Mouse (Mus musculus) fibroblast of lung, adult 2 months (primary cell): ENCODE measurements around the gene Gatad1.
"Not testable (repeated sequence)": the region's sequence is repeated elsewhere in the genome, so short reads cannot be mapped to it uniquely, and the experiment has no call there.

Source experiments
- DNase-seq: peaks from one replicate; pipeline ENCODE4 v3.0.0-alpha.2; 2011; ENCODE audit warnings: low read depth

The Gatad1 gene

DNA sequence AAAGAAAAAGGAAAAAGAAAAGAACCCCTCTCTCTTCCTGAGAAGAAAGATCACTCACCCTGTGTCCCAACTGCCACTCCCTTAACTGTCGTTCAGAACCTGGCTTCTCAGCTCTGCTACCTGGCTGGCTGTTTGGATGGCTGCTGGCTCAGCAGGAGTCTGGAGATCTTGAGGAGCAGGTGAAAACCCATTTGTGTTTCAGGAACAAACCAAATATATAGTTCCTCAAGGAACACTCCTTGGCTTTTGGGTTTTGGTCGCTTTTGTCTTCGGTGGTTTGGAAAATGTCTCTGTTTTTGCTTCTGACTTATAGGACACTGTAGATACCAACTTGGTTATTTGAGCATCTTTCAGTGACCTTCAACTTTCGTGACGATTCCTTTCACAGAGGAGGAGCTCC is at the start of gene Gatad1:
Gene Gatad1 (minus strand): TSS at position 101 of the 400 bp plus-strand sequence.
- no peak for DNase-seq

DNA sequence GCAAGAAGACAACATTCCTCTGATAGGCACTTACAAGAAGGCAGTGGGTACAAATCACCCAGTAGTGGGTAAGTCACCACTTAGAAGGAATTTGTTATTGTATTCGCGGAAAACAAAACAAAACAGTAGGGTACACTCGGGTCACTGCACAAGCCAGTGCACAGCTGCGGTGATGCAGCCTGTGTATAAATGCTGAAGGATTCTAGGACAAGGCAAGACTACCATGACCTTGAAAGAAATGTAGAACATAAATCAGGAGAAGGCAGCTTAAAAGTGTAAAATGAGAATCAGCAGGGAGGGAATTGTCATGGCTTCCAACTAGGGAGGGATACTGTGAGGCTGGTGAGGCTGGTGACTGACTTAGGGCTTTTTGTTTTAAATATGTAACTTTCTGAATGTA is 45.2 kb upstream of the Gatad1 start:
- DNase-seq: no peak

DNA sequence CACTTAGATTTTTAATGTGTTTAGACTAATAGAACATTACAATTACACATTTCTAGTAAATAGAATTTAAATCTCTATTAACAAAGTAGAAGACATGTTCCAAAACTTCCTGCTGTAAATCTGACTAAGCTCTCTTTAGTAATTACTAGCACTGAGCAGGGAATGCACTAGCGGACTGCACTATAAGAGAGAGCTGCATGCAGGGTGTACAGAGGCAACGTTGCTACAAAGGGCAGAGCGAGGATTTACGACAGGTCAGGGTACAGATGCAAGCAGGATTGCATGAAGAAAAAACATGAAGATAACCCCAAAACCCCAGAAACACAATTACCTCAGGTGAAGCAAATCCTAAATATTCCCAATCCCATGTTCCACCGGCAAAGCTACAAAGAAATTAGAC is 43.0 kb upstream of the Gatad1 start:
- DNase-seq: no peak

DNA sequence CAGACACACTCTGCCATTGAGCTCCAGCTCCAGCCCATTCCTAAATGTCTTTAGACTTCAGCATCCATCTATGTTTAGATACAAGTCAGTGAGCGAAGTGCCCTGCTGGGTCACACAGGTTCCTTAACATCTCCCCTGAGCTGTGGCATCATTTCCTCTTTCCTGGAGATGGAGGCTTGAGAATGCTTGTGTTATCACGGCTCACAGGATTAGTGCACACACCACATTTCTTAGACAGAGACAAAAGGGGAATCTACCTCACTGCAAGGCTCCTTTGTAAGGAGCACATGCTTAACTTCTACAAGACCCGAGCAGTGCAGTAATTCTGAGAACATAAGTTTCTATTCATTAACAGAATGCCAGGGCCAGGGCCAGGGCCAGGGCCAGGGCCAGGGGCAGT is 39.0 kb upstream of the Gatad1 start:
- no peak for DNase-seq

DNA sequence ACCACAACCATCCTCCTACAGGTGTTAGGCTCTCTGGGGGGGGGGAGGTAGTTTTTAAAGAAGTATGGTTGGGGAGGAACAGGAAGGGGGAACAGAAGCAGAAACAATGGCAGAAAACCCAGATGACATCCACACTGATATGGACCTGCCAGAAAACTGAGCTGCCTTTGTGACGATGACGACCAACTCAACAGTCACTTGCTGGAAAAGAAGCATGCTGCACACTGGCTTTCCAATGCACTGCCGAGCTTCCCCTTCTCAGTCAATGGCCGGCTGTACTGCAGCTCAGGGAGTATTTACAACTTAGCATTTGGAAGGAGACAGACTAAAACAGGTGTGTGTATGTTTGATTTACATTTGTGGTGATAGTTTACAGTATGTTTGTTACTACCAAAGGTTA is 38.2 kb upstream of the Gatad1 start:
- no peak for DNase-seq

DNA sequence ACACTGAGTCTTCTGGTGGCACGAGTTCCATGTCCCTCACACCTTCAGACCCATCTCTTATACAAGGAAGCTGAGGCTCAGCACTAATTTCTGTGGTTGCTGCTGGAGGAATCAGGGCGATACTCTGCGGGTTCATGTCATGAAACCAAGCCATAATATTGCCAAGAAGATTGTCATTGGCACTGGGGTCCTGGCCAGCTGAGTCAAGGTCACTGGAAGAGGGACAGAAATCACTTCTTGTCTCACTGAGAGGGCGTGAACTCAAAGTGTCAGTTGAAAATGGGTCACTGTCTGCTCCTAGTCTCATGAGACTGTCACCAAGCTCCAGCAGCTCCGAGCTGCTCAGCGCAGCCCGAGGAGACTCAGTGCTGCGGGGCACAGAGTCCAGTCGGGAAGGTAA is 36.0 kb upstream of the Gatad1 start:
- no peak for DNase-seq

DNA sequence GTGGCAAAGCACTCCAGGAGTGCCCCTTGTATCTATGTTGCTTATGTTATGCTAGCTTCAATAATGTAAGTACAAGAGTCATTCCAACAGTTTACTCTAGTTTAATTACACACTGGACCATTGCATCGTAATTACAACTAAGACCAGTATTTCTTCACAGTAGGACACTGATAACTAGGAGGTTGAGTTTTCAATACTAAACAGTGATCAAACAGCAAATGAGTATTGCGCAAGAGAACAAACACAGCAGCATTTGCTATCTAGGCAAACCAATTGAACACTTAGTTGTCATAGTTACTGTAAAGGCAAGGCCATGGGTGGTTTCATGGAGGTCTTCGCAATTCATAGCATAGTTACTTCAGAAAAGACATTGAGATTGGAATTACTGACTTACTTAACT is 34.3 kb upstream of the Gatad1 start:
- DNase-seq: no peak

DNA sequence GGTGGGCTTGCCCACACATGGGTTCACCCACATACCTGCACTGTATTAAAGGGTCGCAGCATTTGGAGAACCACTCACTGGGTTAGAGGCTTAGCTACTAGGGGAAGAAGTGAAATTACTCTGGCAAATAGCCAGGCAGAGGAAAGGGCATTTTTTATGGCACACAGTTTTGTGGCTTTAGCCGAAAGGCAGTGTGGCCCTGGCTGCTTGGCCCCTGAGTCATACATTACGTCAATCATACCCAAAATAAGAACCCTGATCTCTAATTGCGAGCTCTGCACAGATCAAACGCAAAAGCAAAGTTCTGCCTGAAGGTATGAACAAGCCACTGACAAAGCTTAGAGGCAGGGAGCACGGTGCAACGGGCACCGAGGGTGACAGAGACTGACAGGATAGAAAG is 31.3 kb upstream of the Gatad1 start:
- no peak for DNase-seq

DNA sequence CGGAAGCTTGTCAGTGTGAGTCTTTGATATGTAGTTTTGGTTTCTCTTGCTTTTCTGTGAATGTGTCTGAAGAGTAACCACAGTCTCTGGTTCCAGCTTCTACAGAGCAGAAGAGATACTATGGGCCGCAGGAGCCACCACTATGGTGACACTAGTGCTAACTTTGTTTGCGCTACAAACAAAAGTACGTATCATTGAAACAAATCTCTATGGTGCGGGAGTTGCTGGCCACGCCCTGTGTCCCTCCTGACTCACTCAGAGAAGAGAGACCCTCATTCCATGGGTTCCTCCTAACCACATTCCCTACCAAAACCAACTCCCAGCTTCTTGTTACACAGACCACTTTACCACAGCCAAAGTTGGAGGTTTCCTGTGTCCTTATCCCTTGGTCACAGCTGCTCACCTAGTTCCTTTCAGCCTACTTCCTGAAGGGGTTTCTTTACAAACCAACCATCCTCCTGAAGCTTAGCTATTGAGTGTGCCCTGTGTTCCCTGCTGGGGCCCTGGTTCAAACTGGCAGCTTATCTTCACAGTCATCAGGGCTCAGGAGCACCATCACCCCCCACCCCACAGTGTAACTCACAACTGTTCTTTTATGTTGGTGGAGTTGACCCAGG is 13.1 kb upstream of the Gatad1 start:
- no peak for DNase-seq

DNA sequence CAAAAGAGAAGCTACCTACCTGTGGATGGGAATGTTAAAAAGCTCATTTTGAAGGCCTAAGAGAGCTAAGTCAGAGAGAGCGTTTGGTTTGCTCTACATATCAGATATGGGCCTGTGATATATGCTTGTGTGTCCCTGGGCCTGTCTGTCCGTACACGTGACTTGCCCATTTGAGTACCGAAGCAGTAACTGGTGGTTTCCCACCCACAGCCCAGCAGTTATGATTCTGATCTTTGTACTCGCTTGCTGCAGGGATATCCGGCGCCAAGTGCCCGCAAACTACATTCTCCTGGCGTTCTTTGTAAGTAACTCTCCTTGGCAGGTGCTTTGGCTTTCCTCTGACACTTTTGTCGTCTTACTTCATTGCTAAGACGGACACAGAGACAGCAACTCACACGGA is 9.6 kb upstream of the Gatad1 start:
- DNase-seq: no peak

DNA sequence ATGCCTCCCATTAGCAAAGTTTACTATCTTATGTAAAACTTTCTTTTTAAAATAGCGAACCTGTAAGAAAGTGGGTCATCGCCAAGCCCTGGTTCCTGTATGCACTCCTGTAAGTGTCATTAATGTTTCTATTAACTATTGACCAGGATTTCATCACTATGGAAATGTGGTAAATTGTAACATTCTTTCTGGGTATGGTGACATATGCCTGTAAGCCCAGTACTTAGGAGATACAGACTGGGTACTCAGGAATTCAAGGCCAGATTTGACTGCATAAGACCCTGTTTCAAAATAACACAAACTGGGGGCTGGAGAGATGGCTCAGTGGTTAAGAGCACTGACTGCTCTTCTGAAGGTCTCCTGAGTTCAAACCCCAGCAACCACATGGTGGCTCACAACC is 8.2 kb upstream of the Gatad1 start:
- no peak for DNase-seq

DNA sequence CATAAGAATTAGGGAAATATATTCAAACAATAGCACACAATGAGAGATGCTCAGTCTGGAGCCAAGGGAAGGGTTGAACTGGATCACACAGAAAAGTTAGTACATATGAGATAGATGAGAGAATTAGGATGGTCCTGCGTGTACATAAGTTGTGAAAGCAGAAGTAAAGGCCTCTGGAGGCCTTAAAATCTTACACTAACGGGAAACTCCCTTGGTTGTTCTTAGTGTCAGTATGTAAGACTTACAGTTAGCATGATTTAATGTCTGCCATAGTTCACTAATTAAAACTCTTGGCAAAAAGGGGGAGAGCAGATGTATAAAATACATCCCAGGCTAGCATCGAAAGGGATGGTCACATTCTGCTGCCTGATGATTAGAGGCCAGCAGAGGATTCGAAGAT is 3.2 kb downstream of the Gatad1 start:
- no peak for DNase-seq

DNA sequence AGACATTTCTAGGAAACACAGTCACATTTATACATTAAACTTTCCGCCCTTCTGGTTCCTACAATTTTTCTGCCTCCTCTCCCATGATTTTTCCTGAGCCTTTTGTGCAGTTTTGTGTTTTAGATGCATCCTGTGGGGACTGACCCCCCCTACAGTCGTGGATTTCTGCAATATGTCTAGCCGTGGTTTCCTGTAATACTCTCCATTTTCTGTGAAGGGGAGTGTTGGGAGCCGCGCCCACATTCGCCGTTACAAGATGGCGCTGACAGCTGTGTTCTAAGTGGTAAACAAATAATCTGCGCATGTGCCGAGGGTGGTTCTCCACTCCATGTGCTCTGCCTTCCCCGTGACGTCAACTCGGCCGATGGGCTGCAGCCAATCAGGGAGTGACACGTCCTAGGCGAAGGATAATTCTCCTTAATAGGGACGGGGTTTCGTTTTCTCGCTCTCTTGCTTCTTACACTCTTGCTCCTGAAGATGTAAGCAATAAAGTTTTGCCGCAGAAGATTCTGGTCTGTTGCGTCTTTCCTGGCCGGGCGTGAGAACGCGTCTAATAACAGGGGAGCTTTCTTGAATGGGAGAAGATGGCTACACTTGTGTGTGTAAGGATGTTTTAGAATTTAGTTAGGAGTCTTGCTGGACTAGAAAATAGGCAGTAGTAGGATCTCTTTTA is 3.9 kb downstream of the Gatad1 start:
- DNase-seq: not testable (repeated sequence)

DNA sequence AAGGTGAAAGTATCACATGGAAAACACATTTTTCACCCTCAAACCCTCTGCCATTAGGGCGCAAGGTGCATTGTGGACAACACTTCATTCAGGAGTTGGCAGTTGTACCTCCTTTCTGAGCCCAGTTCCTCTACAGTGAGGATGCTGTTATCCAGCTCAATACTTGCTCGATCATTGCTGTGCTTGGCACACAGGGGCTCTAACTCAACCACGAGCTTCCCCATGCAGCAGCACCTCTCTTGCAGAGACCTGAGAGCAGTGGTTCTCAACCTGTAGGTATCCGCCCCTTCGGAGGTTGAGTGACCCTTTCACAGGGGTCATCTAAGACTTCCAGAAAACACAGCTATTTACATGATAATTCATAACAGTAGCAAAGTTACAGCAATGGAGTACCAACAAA is 5.4 kb downstream of the Gatad1 start:
- DNase-seq: no peak

DNA sequence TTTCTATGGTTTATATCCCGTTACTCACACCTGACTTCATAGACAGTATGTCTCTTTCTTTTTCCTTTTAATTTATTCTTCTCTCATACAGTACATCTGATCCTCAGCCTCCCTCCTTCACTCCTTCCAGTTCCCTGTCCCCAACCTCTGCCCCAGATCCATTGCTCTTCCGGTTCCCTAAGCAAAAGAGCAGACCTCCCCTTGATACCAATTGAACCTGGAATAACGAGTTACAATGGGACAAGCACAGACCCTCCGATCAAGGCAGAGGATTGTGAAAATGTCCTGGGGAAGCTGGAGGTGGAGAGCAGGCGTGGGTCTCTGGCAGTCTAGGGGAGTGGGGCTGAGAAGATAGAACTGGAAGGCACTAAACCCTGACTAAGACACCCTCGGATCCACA is 6.1 kb downstream of the Gatad1 start, which contains the start of gene Tmbim7:
Gene Tmbim7 (plus strand): TSS at position 301 of the 400 bp plus-strand sequence.
- no peak for DNase-seq

DNA sequence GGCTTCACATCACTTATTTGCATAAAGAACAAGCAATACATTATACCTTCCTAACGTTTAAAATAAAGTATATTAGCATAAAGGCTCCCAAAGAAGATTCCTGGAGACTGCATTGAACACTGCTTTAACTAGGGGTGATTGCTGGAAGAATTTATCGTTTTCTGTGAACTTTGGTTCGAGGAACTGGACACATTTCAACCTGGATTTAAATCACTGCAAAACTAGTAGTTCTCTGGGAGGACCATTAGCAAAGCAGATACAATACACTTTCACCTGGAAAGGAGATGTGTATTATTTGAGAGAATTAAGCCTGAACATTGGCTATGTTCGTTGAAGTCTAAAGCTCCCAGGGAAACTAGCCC is 8.2 kb downstream of the Gatad1 start:
- no peak for DNase-seq

DNA sequence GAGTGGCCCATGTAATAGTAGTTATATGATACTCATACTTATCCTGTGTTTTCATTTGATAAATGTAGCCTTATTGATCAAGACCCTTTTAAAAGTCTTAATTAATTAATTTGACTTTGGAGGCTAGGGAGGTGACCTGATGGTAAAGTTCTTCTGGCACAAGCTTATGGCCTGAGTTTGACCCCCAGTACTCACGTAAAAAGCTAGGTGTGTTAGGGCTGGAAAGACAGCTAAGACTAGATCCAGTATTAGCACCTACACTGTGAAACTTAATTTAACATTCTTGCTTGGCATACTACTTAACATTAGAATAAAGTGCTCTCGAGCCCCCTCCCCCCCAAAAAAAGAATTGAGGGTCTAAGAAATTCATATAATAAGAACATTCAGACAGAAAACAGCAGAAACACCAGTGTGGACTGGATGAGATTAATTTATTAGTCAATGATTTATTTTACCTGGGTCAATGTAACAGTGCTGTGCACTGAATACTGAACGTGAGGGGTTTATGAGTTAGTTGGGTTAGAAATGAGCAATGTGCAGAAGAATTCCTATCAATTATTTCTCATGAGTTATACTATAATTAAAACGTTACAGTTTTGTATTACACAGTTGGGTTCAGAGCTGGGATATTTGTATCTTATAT is 8.7 kb downstream of the Gatad1 start:
- DNase-seq: no peak

DNA sequence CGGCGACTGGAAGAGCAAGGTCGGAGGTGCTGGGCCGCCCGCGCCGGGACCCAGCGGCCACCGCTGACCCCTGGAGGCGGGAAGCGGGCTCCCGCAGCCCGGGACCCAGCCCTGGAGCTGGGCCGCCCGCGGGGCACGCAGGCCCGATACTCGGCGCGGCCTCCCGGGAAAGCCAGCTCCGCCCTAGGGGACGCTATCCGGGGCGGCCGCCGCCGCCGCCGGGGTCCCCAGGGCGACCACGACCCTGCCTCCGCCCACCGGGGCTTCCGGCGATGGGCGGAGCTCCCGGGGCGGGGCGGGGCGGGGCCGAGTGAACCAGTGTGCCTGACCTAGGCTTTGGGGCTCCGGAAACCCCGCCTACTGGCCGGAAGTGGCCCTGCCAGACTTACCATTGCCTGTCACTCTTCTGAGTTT is 9.3 kb downstream of the Gatad1 start:
- peak; percentile 36 for DNase-seq

DNA sequence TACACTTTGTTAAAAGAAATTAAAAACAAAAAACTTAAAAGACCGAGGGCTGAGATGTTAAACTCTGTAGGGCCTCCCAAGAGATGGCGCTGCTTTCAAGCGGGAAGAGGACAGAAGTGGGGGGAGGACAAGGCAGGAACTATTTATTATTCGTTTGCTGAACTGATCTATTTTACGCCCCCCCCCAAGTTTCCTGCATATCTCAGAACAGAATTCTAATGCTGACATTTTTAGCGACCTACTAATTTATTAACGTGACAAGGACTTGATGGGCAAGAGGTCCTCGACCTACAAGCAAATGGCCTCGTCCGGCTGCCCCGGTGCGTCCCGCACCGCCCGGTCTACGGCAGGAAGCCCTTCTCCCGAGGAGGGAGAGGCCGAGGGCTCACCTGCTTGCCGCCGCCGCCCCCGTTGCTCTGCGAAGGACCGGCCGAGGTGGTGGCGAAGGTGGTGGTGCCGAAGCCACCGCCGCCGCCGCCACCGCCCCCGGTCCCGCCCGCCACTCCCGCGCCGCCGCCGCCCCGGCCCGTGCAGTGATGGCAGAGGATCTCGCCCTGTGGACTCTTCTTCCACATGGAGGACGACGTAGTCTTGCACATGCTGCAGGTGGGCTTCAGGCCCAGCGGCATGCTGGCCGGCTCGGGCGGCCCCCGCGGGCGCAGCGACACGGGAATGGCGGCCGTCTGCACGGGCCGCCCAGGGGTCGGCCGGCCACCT is 9.8 kb downstream of the Gatad1 start:
- DNase-seq: peak; percentile 33

DNA sequence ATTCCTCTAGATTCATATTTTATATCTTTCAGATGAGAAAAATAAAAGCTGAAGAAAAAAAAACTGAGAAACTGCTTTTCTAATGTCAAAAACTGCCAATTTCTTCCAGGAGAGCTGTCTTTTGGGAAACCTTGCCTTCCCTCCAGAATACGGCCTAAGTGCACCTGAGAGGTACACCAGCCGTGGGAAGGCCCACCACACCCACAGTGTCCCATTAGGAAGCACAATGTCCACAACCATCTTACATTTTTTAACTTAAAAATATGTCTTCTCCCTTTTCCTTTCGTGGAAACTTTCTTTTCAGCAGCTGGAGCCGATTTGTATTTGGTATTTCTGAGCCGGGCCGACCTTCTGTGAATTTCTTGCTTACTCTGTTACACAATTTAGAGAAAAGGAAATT is 10.4 kb downstream of the Gatad1 start:
- no peak for DNase-seq

DNA sequence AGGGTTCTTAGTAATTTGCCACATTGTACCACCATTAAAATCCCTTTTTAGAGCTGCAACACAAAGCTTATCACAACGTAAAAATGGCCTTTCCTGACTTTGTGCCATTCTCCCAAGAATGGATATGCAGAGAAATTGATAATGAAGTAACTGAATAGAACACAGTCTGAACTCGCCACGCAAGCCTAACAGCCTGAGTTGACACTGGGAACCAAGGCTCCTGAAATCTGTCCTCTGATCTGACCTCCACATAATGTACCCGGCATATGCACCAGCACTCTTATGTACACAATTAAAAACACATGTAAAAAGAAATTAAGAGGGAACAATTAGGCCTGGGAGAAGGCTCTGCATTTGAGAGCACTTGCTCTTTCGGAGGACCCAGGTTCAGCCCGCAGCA is 11.7 kb downstream of the Gatad1 start:
- no peak for DNase-seq

DNA sequence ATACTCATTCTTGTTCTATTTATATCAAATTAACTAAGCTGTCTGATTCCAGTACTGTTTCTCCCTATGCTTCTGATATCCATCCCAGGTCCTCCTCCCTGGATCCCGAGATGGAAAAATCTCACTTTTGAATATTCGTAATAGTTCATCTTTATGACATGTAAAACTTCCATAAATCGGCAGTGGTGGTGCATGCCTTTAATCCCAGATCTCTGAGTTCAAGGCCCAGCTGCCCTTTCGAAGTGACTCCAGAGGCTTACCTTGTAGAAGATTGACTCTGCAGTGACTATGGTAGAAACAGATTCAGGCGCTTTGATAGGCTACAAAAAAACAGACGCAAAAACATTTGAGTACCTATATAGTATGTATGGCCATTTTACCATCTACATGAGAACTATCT is 12.4 kb downstream of the Gatad1 start:
- DNase-seq: no peak

DNA sequence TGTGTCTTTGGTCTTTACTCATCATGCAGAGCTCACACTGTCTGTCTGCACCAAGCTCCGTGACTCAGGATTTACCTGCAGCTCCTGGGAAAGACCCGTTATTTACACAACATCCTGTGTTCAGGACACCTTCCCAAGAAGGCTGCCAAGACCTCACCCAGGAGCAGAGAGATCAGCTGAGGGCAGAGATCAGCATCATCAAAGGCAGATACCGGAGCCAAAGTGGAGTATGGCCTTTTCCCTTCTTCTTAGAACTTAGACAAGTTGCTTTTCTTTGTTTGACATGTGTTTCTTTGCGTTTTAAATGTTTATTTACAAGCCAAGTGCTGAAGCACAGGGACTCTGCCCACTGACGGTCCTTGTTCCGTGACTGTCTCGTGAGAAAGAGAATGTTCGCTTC is 21.7 kb downstream of the Gatad1 start:
- no peak for DNase-seq
